In the genomic region with DNA sequence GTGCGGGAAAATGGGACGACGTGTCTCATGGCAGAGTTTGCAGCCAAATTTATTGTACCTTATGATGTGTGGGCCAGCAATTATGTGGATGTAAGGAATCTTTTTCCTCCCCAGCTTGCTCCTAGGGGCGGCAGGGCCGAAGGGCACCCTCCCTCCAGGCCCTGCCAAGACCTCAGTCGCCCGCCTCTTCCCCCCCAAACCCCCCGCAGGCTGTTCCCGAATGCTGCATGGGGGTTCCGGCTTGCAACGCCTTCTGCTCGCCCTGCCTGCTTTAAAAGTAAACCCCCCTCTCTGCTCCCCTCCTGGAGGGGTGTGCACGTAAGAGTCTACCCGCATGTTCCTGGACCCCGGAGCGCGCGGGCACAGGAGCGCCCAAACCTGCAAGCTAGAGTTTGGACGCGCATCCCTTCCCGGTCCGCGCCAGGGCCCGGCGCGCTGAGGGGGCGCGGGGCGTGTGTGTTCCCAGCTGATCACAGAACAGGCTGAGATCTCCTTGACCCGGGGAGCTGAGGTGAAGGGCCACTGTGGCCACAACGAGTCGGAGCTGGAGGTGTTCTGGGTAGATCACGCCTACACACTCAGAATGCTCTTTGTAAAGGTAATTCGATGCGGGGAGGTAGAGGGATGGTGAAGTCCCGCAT, we compare ENCODE assay signal across 8 mouse cellular contexts. TPM values are rescaled to one million over a fixed set of nuclear protein-coding genes. Genes with fewer than 3 reads are reported as not detected.
DNase-seq lines count a peak whose midpoint lies in the region; ATAC-seq lines count a peak whose summit lies in the region.
"Had no signal": no experiment of that assay in that cellular context is flagged by ENCODE, and none has a peak within 500 bp of the region (broad histone marks: within the 10 kb centered on the region; RNA-seq: fewer than 3 reads in every experiment).

No protein-coding gene starts in this region.

- DNase-seq in lung, postnatal 4 days = no peak
- no peak for DNase-seq in thymus, postnatal 25 days
- no peak for DNase-seq in left cerebral cortex, postnatal 36 days (ENCODE audit: low spot score in 2 of 2)

- H3K9me3 ChIP-seq in lung, embryonic 16.5 days (ENCODE audit: control insufficient read depth, low read length) = no peaks in the 10 kb centered on the region
- no peaks in the 10 kb centered on the region for H3K9me3 ChIP-seq in embryonic facial prominence, embryonic 13.5 days
- no peaks in the 10 kb centered on the region for H3K9me3 ChIP-seq in hindbrain, embryonic 15.5 days
- H3K9me3 ChIP-seq in neural tube, embryonic 14.5 days (ENCODE audit: control insufficient read depth, low read length) = no peaks in the 10 kb centered on the region

- ATAC-seq in lung, embryonic 16.5 days (ENCODE audit: low read depth) = no peak
- ATAC-seq in embryonic facial prominence, embryonic 13.5 days (ENCODE audit: insufficient number of reproducible peaks, insufficient read depth, low FRiP score, low TSS enrichment, low read depth) = no peak
- peak; percentile 50; the same call in 1 of the 2 replicates for ATAC-seq in hindbrain, embryonic 15.5 days (ENCODE audit: low FRiP score, low read depth)
- peak; percentile 32; the same call in 1 of the 2 replicates for ATAC-seq in neural tube, embryonic 14.5 days (ENCODE audit: low read depth)

- WGBS in lung, embryonic 16.5 days = 2% methylated on average over 37 of the region's 37 CpGs
- 1% methylated on average over 37 of the region's 37 CpGs for WGBS in embryonic facial prominence, embryonic 13.5 days
- under 1% methylated on average over 37 of the region's 37 CpGs for WGBS in hindbrain, embryonic 15.5 days
- WGBS in neural tube, embryonic 14.5 days = under 1% methylated on average over 37 of the region's 37 CpGs

- peak overlapping the region; percentile 33; the same call in 1 of the 2 replicates for H3K4me2 ChIP-seq in lung, embryonic 16.5 days (ENCODE audit: low read depth, low read length)
- peak overlapping the region; percentile 72 for H3K4me2 ChIP-seq in embryonic facial prominence, embryonic 13.5 days
- peak overlapping the region; percentile 72 for H3K4me2 ChIP-seq in hindbrain, embryonic 15.5 days
- H3K4me2 ChIP-seq in neural tube, embryonic 14.5 days (ENCODE audit: low read depth, low read length) = peak overlapping the region; percentile 52

- no peak overlapping the region for H3K27ac ChIP-seq in lung, embryonic 16.5 days (ENCODE audit: low read length)
- no peak overlapping the region for H3K27ac ChIP-seq in embryonic facial prominence, embryonic 13.5 days
- peak overlapping the region; percentile 90 for H3K27ac ChIP-seq in hindbrain, embryonic 15.5 days (replicated peaks)
- H3K27ac ChIP-seq in neural tube, embryonic 14.5 days (ENCODE audit: low read depth, low read length) = peak overlapping the region; percentile 98

- peaks cover 36% of the 10 kb centered on the region for H3K27me3 ChIP-seq in lung, embryonic 16.5 days (ENCODE audit: control insufficient read depth, insufficient read depth, low read depth, low read length)
- H3K27me3 ChIP-seq in embryonic facial prominence, embryonic 13.5 days = peaks cover 43% of the 10 kb centered on the region
- 0 out of 2 replicates have a peak, but pooled peaks cover 2% of the 10 kb centered on the region for H3K27me3 ChIP-seq in hindbrain, embryonic 15.5 days
- H3K27me3 ChIP-seq in neural tube, embryonic 14.5 days (ENCODE audit: control insufficient read depth, insufficient read depth, low read length) = peaks cover 6% of the 10 kb centered on the region; the same call in 1 of the 2 replicates

- H3K4me3 ChIP-seq in lung, embryonic 16.5 days (ENCODE audit: low read length) = 0 out of 2 replicates have a peak overlapping the region, but pooled peaks have one; percentile 11
- H3K4me3 ChIP-seq in embryonic facial prominence, embryonic 13.5 days = peak overlapping the region; percentile 41
- H3K4me3 ChIP-seq in hindbrain, embryonic 15.5 days = peak overlapping the region; percentile 46
- peak overlapping the region; percentile 50 for H3K4me3 ChIP-seq in neural tube, embryonic 14.5 days (ENCODE audit: low read depth, low read length)

- H3K4me1 ChIP-seq in lung, embryonic 16.5 days (replicated peaks; ENCODE audit: control insufficient read depth, insufficient read depth, low read length) = no peaks in the 10 kb centered on the region
- peaks cover 24% of the 10 kb centered on the region for H3K4me1 ChIP-seq in embryonic facial prominence, embryonic 13.5 days
- peaks cover 17% of the 10 kb centered on the region for H3K4me1 ChIP-seq in hindbrain, embryonic 15.5 days (replicated peaks)
- H3K4me1 ChIP-seq in neural tube, embryonic 14.5 days (ENCODE audit: control insufficient read depth, insufficient read depth, low read length) = peaks cover 9% of the 10 kb centered on the region; the same call in 1 of the 2 replicates

- no peaks in the 10 kb centered on the region for H3K36me3 ChIP-seq in lung, embryonic 16.5 days (ENCODE audit: control insufficient read depth, insufficient read depth, low read length)
- H3K36me3 ChIP-seq in embryonic facial prominence, embryonic 13.5 days = no peaks in the 10 kb centered on the region
- no peaks in the 10 kb centered on the region for H3K36me3 ChIP-seq in hindbrain, embryonic 15.5 days
- H3K36me3 ChIP-seq in neural tube, embryonic 14.5 days (ENCODE audit: control insufficient read depth, insufficient read depth, low read length) = no peaks in the 10 kb centered on the region

- no peak overlapping the region for H3K9ac ChIP-seq in lung, embryonic 16.5 days (ENCODE audit: low read length)
- H3K9ac ChIP-seq in embryonic facial prominence, embryonic 13.5 days = peak overlapping the region; percentile 44; the same call in 1 of the 2 replicates
- H3K9ac ChIP-seq in hindbrain, embryonic 15.5 days = peak overlapping the region; percentile 59
- peak overlapping the region; percentile 87 for H3K9ac ChIP-seq in neural tube, embryonic 14.5 days (replicated peaks; ENCODE audit: low read depth, low read length)

- intact Hi-C loops in left cerebral cortex, postnatal 36 days (cut with DNase I) = loop anchor here (5.0 kb wide), 2 partner anchors 48 to 52 kb away; no protein-coding TSS in a partner anchor

RNA-seq across cellular contexts. Expression of a gene that starts 7.1 kb away (rescaled TPM):
- 0.26 and 1.8 TPM in 2 replicates for polyA plus RNA-seq in lung, embryonic 16.5 days (2015; fragmentation: Nextera tagmentation; extraction: Ambion mirVana)
- 0.47 and 1.8 TPM in 2 replicates for polyA plus RNA-seq in embryonic facial prominence, embryonic 13.5 days (2015; fragmentation: Nextera tagmentation; extraction: Ambion mirVana)
- 168 and 193 TPM in 2 replicates for polyA plus RNA-seq in hindbrain, embryonic 15.5 days (2015; fragmentation: Nextera tagmentation; extraction: Ambion mirVana)
- 351 and 352 TPM in 2 replicates for polyA plus RNA-seq in neural tube, embryonic 14.5 days (2014; fragmentation: Nextera tagmentation; extraction: Ambion mirVana)
- total RNA-seq in left cerebral cortex, postnatal 36 days (2021) = 100 to 1,000 TPM; 244 to 278 TPM
- total RNA-seq: adrenal gland, adult 18-20 months had no signal

Comparison
In these comparisons a context has a peak if more than half of its experiments do, and no peak if none do; other contexts are left out.
1. ATAC-seq: peak in hindbrain, embryonic 15.5 days (single experiment) and neural tube, embryonic 14.5 days (single experiment); none in lung, embryonic 16.5 days (single experiment) and embryonic facial prominence, embryonic 13.5 days (single experiment).
2. H3K27ac ChIP-seq: peak in hindbrain, embryonic 15.5 days (single experiment) and neural tube, embryonic 14.5 days (single experiment); none in lung, embryonic 16.5 days (single experiment) and embryonic facial prominence, embryonic 13.5 days (single experiment).
3. RNA of a gene that starts 7.1 kb away (polyA plus RNA-seq): 351 to 352 TPM in neural tube, embryonic 14.5 days and 168 to 193 TPM in hindbrain, embryonic 15.5 days; 0.47 to 1.8 TPM in embryonic facial prominence, embryonic 13.5 days and 0.26 to 1.8 TPM in lung, embryonic 16.5 days; every median in the first group is over 10 times any median in the second.
4. Peak in every context shown above with its lines, with median percentiles within 50 percentile points of each other: H3K4me2 ChIP-seq and H3K4me3 ChIP-seq.